Mouse (Mus musculus): Measurements from ENCODE around the gene Gm13698. TPM values are rescaled to one million over a fixed set of nuclear protein-coding genes. Genes with fewer than 3 reads are reported as not detected.
"Not testable (repeated sequence)": the region's sequence is repeated elsewhere in the genome, so short reads cannot be mapped to it uniquely, and the experiment has no call there.

Gm13698 gene
- not detected in 2 replicates for total RNA-seq (2017)

DNA sequence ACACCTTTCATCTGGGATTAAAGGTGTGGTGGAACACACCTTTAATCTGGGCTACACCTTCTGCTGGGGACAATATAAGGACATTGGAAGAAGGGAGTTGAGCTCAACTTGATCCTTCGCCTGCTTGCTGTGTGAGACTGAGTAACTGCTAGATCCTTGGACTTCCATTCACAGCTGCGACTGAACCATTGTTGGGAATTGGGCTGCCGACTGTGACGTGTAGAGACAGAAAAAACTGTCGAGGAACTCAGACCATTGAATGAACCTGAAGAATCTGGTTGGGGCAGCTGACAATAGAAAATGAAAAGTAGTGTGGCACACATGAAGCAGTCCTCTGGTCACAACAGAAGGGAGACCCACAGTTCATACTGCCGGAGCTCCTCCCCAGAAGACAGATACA lies at the start of gene Gm13698:
Gene Gm13698, plus strand, starts transcription at position 301 of the 400 bp plus-strand sequence.
- not testable (repeated sequence) for ATAC-seq (ENCODE audit: extremely low read depth, insufficient number of reproducible peaks, low FRiP score, poor library complexity, severe bottlenecking)

DNA sequence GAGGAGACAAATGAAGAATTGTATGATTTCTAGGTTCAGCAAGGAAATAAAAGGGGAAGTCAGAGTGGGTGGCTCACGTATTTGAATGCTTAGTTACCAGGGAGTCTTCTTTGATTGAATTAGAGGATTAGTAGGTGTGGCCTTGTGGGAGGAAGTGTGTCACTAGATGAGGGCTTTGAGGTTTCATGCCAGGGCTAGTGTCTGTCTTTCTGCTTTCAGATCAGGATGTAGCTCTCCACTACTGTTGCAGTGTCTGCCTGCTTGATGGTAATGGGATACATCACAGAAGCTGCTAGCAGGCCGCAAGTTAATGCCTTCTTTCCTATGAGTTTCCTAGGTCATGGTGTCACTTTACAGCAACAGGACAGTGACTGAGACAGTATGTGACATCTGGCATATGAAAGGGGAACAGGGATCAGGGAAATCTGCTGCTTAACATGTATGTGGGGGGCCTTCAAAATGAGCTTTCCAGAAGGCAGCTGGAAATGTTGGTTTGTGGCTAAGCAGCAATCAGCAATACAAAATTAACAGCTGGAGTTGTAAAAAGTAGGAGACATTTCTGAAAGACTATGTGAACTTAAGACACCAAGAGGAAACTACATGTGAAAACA lies 25.9 kb upstream of the Gm13698 start:
- ATAC-seq (ENCODE audit: extremely low read depth, insufficient number of reproducible peaks, low FRiP score, poor library complexity, severe bottlenecking), result peak; percentile 99

DNA sequence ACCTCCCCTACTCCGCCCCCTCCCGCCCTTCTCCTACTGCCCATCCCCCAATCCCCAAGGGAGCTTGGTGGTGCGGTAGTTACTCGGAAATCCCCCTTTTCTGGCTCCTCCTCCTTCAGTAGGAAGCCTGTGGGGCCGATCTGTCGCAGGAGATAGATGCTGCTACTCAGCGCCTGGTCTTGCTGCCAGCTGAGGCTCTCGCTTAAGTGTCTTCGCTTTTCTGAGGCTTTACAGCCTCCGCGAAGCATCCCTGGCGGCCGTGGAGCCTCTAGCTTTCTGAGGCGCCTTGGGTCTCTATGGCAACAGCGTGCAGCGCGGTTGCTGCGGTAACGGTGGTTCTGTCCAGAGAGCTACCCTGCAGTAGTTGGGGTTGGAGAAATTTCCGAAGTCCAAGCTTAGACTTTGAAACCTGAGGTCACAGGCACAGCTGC lies 14.5 kb upstream of the Gm13698 start, which contains the start of gene Zswim2:
Gene Zswim2, minus strand, starts transcription at position 298 of the 431 bp plus-strand sequence.
- peak; percentile 39; the same call in 1 of the 2 replicates for ATAC-seq (ENCODE audit: extremely low read depth, insufficient number of reproducible peaks, low FRiP score, poor library complexity, severe bottlenecking)

DNA sequence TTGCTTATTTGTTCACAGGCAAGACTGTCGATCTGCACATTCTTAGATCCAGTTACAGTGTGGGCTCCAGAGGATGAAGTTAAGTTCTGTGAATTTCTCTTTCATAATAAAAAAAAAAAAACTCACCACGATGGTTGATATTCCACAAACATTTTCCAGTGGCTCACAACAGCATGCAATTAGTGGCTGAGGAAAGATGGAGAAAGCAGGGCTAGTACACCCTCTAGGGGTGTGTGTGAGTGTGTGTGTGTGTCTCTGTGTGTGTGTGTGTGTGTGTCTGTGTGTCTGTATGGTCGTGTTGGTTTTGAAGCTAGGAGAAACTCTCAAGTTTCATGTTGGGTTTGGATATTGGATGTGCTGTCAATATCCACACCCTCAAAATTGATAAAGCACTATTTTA lies 14.1 kb upstream of the Gm13698 start:
- no peak for ATAC-seq (ENCODE audit: extremely low read depth, insufficient number of reproducible peaks, low FRiP score, poor library complexity, severe bottlenecking)

DNA sequence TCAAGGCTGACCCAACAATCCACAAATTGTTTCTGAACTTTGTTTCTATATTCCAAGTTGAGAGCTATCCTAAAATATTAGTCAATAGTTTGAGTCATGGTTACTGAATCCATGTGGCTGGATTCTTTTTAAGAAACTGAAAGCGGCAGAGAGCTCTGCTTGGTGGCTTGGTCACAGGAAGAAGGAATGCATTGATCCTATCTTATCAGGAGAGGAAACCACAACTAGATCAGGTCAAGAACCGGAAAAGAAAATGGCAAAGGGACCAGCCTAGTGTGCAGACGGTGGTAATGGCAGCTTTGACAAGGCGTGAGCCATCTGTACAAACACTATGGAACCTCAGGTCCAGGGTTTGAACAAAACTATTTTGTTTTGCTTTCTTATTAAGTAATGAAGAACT lies 13.7 kb upstream of the Gm13698 start:
- no peak for ATAC-seq (ENCODE audit: extremely low read depth, insufficient number of reproducible peaks, low FRiP score, poor library complexity, severe bottlenecking)

DNA sequence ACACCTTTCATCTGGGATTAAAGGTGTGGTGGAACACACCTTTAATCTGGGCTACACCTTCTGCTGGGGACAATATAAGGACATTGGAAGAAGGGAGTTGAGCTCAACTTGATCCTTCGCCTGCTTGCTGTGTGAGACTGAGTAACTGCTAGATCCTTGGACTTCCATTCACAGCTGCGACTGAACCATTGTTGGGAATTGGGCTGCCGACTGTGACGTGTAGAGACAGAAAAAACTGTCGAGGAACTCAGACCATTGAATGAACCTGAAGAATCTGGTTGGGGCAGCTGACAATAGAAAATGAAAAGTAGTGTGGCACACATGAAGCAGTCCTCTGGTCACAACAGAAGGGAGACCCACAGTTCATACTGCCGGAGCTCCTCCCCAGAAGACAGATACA lies 5.7 kb downstream of the Gm13698 start, which contains the start of gene Gm13693:
Gene Gm13693, plus strand, starts transcription at position 301 of the 400 bp plus-strand sequence.
- ATAC-seq (ENCODE audit: extremely low read depth, insufficient number of reproducible peaks, low FRiP score, poor library complexity, severe bottlenecking), result not testable (repeated sequence)

DNA sequence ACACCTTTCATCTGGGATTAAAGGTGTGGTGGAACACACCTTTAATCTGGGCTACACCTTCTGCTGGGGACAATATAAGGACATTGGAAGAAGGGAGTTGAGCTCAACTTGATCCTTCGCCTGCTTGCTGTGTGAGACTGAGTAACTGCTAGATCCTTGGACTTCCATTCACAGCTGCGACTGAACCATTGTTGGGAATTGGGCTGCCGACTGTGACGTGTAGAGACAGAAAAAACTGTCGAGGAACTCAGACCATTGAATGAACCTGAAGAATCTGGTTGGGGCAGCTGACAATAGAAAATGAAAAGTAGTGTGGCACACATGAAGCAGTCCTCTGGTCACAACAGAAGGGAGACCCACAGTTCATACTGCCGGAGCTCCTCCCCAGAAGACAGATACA lies 11.5 kb downstream of the Gm13698 start, which contains the start of gene Gm13695:
Gene Gm13695, plus strand, starts transcription at position 301 of the 400 bp plus-strand sequence.
- not testable (repeated sequence) for ATAC-seq (ENCODE audit: extremely low read depth, insufficient number of reproducible peaks, low FRiP score, poor library complexity, severe bottlenecking)

DNA sequence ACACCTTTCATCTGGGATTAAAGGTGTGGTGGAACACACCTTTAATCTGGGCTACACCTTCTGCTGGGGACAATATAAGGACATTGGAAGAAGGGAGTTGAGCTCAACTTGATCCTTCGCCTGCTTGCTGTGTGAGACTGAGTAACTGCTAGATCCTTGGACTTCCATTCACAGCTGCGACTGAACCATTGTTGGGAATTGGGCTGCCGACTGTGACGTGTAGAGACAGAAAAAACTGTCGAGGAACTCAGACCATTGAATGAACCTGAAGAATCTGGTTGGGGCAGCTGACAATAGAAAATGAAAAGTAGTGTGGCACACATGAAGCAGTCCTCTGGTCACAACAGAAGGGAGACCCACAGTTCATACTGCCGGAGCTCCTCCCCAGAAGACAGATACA lies 17.3 kb downstream of the Gm13698 start, which contains the start of gene Gm13696:
Gene Gm13696, plus strand, starts transcription at position 301 of the 400 bp plus-strand sequence.
- not testable (repeated sequence) for ATAC-seq (ENCODE audit: extremely low read depth, insufficient number of reproducible peaks, low FRiP score, poor library complexity, severe bottlenecking)

DNA sequence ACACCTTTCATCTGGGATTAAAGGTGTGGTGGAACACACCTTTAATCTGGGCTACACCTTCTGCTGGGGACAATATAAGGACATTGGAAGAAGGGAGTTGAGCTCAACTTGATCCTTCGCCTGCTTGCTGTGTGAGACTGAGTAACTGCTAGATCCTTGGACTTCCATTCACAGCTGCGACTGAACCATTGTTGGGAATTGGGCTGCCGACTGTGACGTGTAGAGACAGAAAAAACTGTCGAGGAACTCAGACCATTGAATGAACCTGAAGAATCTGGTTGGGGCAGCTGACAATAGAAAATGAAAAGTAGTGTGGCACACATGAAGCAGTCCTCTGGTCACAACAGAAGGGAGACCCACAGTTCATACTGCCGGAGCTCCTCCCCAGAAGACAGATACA lies 23.1 kb downstream of the Gm13698 start, which contains the start of gene Gm13694:
Gene Gm13694, plus strand, starts transcription at position 301 of the 400 bp plus-strand sequence.
- not testable (repeated sequence) for ATAC-seq (ENCODE audit: extremely low read depth, insufficient number of reproducible peaks, low FRiP score, poor library complexity, severe bottlenecking)

DNA sequence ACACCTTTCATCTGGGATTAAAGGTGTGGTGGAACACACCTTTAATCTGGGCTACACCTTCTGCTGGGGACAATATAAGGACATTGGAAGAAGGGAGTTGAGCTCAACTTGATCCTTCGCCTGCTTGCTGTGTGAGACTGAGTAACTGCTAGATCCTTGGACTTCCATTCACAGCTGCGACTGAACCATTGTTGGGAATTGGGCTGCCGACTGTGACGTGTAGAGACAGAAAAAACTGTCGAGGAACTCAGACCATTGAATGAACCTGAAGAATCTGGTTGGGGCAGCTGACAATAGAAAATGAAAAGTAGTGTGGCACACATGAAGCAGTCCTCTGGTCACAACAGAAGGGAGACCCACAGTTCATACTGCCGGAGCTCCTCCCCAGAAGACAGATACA lies 28.9 kb downstream of the Gm13698 start, which contains the start of gene Gm13697:
Gene Gm13697, plus strand, starts transcription at position 301 of the 400 bp plus-strand sequence.
- not testable (repeated sequence) for ATAC-seq (ENCODE audit: extremely low read depth, insufficient number of reproducible peaks, low FRiP score, poor library complexity, severe bottlenecking)

DNA sequence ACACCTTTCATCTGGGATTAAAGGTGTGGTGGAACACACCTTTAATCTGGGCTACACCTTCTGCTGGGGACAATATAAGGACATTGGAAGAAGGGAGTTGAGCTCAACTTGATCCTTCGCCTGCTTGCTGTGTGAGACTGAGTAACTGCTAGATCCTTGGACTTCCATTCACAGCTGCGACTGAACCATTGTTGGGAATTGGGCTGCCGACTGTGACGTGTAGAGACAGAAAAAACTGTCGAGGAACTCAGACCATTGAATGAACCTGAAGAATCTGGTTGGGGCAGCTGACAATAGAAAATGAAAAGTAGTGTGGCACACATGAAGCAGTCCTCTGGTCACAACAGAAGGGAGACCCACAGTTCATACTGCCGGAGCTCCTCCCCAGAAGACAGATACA lies 34.8 kb downstream of the Gm13698 start, which contains the start of gene Gm13691:
Gene Gm13691, plus strand, starts transcription at position 301 of the 400 bp plus-strand sequence.
- ATAC-seq (ENCODE audit: extremely low read depth, insufficient number of reproducible peaks, low FRiP score, poor library complexity, severe bottlenecking), result not testable (repeated sequence)

DNA sequence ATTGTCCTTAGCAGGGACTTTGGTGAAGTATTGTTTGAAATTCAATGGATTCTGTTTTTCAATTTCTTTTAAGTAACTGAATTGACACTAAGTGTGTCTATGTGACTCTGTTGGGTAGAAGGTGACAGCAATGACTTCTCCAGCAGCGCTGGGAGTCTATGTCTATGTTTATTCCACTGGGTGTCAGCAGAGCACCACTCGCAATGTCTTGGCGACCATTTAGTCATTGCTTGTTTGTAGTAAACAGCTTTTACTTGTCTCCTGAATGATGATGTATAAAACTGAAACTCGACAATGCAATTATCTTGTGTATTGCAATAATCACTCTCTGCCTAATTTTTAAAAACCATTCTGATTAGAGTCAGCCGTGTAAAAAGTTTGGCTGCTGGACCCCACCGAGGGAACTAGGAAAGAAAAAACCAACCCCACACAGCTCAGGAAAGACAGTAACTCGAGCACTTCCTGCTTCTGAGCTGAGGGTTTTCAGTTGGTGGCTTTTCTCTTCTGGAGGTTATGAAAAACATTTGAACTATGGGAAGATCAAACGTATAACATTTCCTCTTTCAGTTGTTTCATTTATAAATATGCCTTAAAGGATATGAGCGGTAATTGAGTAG lies 38.3 kb downstream of the Gm13698 start:
- peak; percentile 64 for ATAC-seq (ENCODE audit: extremely low read depth, insufficient number of reproducible peaks, low FRiP score, poor library complexity, severe bottlenecking)

DNA sequence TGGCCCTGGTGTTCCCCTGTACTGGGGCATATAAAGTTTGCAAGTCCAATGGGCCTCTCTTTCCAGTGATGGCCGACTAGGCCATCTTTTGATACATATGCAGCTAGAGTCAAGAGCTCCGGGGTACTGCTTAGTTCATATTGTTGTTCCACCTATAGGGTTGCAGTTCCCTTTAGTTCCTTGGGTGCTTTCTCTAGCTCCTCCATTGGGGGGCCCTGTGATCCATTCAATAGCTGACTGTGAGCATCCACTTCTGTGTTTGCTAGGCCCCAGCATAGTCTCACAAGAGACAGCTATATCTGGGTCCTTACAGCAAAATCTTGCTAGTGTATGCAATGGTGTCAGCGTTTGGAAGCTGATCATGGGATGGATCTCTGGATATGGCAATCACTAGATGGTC lies 39.0 kb downstream of the Gm13698 start:
- ATAC-seq (ENCODE audit: extremely low read depth, insufficient number of reproducible peaks, low FRiP score, poor library complexity, severe bottlenecking), result not testable (repeated sequence)

Other genes starting within 250 kb of the Gm13698 start
- gene Itgav, start 231.3 kb upstream of the Gm13698 start, total RNA-seq (2017), result 37.6 and 45.8 TPM in 2 replicates
- gene Fam171b, start 143.1 kb upstream of the Gm13698 start, total RNA-seq (2017), result not detected in 2 replicates
- gene Zswim2, start 14.5 kb upstream of the Gm13698 start, total RNA-seq (2017), result not detected in 2 replicates
- gene Gm13693, start 5.8 kb downstream of the Gm13698 start, total RNA-seq (2017), result not detected in 2 replicates
- not detected in 2 replicates for gene Gm13695, start 11.6 kb downstream of the Gm13698 start, total RNA-seq (2017)
- gene Gm13696, start 17.4 kb downstream of the Gm13698 start, total RNA-seq (2017), result not detected in 2 replicates
- gene Gm13694, start 23.2 kb downstream of the Gm13698 start, total RNA-seq (2017), result not detected in 2 replicates
- gene Gm13697, start 29.1 kb downstream of the Gm13698 start, total RNA-seq (2017), result not detected in 2 replicates
- gene Gm13691, start 34.9 kb downstream of the Gm13698 start, total RNA-seq (2017), result not detected in 2 replicates

Measured in neutrophil, adult 5-6 weeks (primary cell).